Mouse (Mus musculus): ENCODE data around the gene Mipol1. TPM values are rescaled to one million over a fixed set of nuclear protein-coding genes. Genes with fewer than 3 reads are reported as not detected.
A peak's percentile ranks its signal among the peaks of the same experiment; 100 is the strongest.

The Mipol1 gene
- polyA plus RNA-seq, 1 experiment: 14.0 TPM

DNA sequence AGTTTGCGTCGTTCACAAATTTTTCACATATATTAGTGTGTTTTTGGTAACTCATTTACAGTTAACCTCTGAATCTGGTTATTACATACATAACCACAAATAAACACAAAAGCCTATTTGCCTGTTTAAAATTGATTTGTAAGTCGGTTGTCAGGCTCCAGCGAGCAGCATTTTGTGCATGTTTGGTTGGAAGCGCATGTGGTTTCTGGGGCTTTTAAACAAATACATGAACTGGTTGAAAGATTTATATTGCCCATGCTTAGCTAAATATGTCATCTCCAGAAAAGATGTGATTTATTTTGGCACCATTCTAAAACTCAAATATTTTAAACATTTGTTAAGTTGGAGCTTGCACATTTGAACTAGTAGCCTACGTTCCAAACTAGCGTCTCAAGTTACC, 270.0 kb downstream of the Mipol1 start:
- H3K27ac ChIP-seq (ENCODE audit: insufficient read depth, low read length): no peak overlapping the region
- H3K4me1 ChIP-seq (ENCODE audit: control insufficient read depth, insufficient read depth, low read length): no peaks in the 10 kb centered on the region
- TF ChIP-seq POLR2A (IDR thresholded peaks at IDR 0.05; ENCODE audit: low read depth, low read length) (no peak), CTCF (IDR thresholded peaks at IDR 0.05; ENCODE audit: borderline replicate concordance, insufficient read depth, low read length) (no peak)
- no peak overlapping the region for H3K4me3 ChIP-seq (ENCODE audit: insufficient read depth, low read length)

DNA sequence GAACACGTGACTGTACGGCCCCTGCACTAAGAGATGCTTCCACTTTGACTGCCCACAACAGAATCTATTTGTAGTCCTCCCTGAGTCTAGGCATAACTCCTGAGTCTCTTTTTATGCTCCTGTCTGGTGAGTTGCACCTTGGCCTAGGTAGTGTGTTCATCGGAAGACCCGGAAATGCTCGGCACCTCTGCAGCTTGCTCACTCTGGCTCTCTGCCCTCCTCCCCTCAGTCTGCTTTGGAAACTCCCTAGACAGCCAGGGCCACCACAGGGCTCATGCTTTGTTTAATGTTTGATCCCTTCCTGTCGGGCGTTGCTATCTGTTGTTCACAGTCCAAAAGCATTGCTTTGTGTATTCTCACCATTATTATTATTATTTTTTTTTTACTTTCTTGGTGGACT, 275.1 kb downstream of the Mipol1 start:
- no peak for TF ChIP-seq CTCF (IDR thresholded peaks at IDR 0.05; ENCODE audit: borderline replicate concordance, insufficient read depth, low read length)
- TF ChIP-seq POLR2A (IDR thresholded peaks at IDR 0.05; ENCODE audit: low read depth, low read length): no peak
- Histone ChIP-seq H3K27ac (ENCODE audit: insufficient read depth, low read length) (no peak overlapping the region), H3K4me3 (ENCODE audit: insufficient read depth, low read length) (no peak overlapping the region), H3K4me1 (ENCODE audit: control insufficient read depth, insufficient read depth, low read length) (peaks cover 2% of the 10 kb centered on the region)

DNA sequence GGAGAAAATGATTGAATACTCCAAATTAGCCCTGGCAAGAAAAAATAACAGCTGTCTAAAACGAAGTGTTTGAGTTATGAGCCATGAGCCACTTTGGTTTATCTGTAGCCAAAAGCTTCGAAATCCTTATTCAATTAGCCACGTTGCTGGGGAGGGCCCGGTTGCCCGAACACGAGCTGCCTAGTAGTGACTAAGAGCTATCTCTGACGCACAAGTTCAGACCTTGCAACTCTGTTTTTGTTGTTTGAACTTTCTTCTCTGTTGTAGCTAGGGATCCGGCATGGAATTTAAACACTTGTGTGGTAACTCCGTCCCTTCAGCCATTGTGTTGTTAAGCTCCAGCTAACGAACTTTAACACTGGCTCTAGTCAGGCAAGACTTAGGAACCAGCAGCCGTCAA, 278.7 kb downstream of the Mipol1 start:
- Histone ChIP-seq H3K4me1 (ENCODE audit: control insufficient read depth, insufficient read depth, low read length) (peaks cover 2% of the 10 kb centered on the region), H3K4me3 (ENCODE audit: insufficient read depth, low read length) (no peak overlapping the region), H3K27ac (ENCODE audit: insufficient read depth, low read length) (no peak overlapping the region)
- no peak for TF ChIP-seq POLR2A (IDR thresholded peaks at IDR 0.05; ENCODE audit: low read depth, low read length)
- no peak for TF ChIP-seq CTCF (IDR thresholded peaks at IDR 0.05; ENCODE audit: borderline replicate concordance, insufficient read depth, low read length)

DNA sequence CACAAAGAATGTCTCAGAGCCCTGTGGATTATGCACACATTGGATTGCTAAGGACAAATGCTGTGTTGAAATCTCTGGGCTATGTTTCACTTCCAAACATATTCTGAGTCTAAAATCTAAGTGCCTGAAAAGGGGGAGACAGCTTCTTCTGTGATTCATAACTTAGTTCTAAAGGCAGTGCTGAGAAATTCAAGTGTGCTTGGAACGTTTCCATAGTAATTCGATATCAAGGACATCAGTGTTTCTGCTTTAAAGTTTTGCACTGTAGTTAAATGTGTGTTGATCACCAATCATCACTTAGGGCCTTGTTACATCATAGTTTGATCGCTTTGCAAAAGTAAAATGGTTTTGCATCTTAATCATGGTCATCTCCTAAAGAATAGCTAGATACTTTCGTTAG, 279.5 kb downstream of the Mipol1 start:
- TF ChIP-seq CTCF (IDR thresholded peaks at IDR 0.05; ENCODE audit: borderline replicate concordance, insufficient read depth, low read length): no peak
- TF ChIP-seq POLR2A (IDR thresholded peaks at IDR 0.05; ENCODE audit: low read depth, low read length): no peak
- peaks cover 2% of the 10 kb centered on the region for H3K4me1 ChIP-seq (ENCODE audit: control insufficient read depth, insufficient read depth, low read length)
- H3K4me3 ChIP-seq (ENCODE audit: insufficient read depth, low read length): no peak overlapping the region
- H3K27ac ChIP-seq (ENCODE audit: insufficient read depth, low read length): peak overlapping the region; percentile 27; the same call in 1 of the 2 replicates

DNA sequence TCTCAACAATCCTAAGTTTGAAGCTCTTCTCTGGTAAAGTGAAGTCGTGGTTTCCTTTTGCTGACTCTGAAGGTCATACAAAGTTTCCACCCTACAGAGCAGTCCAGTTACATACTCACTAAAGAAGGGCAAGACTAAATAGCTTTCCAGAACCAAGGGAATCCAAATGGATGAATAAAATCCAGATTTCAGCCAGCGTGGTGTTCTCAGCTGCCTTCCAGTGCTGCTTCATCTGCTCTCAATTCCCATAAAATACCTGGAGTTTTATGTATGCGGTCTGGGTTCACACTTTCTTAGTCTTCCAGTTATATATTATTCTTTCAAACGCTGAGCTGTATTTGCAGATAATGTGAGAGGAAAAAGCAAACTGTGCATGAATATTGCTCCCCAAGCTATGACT, 280.9 kb downstream of the Mipol1 start:
- peaks cover 2% of the 10 kb centered on the region for H3K4me1 ChIP-seq (ENCODE audit: control insufficient read depth, insufficient read depth, low read length)
- no peak overlapping the region for H3K27ac ChIP-seq (ENCODE audit: insufficient read depth, low read length)
- no peak for TF ChIP-seq POLR2A (IDR thresholded peaks at IDR 0.05; ENCODE audit: low read depth, low read length)
- no peak for TF ChIP-seq CTCF (IDR thresholded peaks at IDR 0.05; ENCODE audit: borderline replicate concordance, insufficient read depth, low read length)
- no peak overlapping the region for H3K4me3 ChIP-seq (ENCODE audit: insufficient read depth, low read length)

DNA sequence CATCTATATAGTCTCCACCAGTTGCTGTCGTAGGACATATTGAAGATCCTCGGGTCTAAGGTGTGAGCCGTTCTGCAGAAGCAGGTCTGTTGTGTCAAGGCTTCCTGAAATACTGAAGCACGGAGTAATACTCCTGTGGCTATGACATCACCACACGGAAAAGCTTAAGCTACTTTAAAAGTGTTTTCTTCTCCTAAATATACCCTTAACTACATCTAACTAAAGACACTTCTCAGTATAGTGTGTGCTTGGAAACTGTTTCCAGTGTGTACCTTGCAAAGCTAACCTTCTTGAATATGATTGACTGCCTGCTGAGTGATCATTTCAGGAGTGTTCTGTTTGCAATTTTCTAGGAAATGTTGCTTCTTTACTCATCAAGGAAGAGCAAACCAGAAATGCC, 281.3 kb downstream of the Mipol1 start:
- peaks cover 2% of the 10 kb centered on the region for H3K4me1 ChIP-seq (ENCODE audit: control insufficient read depth, insufficient read depth, low read length)
- no peak overlapping the region for H3K27ac ChIP-seq (ENCODE audit: insufficient read depth, low read length)
- no peak overlapping the region for H3K4me3 ChIP-seq (ENCODE audit: insufficient read depth, low read length)
- TF ChIP-seq POLR2A (IDR thresholded peaks at IDR 0.05; ENCODE audit: low read depth, low read length): no peak
- no peak for TF ChIP-seq CTCF (IDR thresholded peaks at IDR 0.05; ENCODE audit: borderline replicate concordance, insufficient read depth, low read length)

DNA sequence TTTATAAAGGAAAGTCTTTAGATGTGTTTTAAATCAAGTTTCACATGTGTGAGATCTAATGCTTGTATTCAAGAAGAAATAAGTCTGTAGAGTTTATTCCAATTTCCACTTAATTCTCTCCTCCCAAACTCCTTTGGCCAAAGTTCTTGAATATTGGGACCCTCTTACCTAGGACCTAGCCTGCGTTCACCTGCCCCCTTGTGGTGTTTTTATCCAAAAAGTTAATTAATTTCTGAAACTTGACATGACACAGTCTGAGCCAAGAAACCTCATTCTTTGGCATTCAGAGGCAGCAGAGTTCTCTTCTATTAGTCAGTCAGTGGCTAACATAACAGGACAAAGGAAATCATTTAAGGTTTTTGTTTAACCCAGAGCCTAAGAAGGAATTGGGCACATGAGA, 284.3 kb downstream of the Mipol1 start:
- no peak for TF ChIP-seq CTCF (IDR thresholded peaks at IDR 0.05; ENCODE audit: borderline replicate concordance, insufficient read depth, low read length)
- no peak for TF ChIP-seq POLR2A (IDR thresholded peaks at IDR 0.05; ENCODE audit: low read depth, low read length)
- H3K27ac ChIP-seq (ENCODE audit: insufficient read depth, low read length): no peak overlapping the region

DNA sequence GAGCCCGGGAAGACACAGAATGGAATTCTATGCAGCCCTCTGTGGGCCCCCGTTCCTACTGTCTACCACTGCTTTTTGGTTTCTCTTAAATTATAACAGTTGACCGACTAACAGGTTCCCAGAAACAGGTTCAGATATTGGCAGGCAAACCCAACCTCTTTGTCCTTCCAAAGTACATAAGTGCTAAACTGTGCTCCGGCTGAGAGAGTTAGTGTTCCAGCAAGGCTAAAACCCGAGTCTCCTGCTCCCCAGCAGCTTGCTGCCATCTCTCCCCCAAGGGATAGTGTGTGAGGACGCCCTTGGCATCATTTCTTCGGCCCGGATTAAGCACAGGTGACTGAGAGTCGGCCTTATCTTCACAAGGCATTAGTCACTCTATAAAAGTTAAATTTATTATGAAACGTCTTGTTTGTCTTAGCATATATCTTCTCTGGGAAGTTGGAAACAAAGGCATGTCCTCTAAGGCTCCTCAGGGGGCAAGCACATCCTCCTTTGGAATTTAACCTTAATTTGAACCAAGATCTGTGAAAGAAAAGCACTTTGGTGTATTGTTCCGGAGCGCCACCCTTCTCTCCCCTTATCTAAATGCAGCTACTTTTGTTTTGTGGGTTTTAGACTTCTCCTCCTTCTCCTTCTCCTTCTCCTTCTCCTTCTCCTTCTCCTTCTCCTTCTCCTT, 285.6 kb downstream of the Mipol1 start:
- no peak overlapping the region for H3K27ac ChIP-seq (ENCODE audit: insufficient read depth, low read length)
- H3K4me3 ChIP-seq (ENCODE audit: insufficient read depth, low read length): no peak overlapping the region
- no peak for TF ChIP-seq POLR2A (IDR thresholded peaks at IDR 0.05; ENCODE audit: low read depth, low read length)
- TF ChIP-seq CTCF (IDR thresholded peaks at IDR 0.05; ENCODE audit: borderline replicate concordance, insufficient read depth, low read length): no peak
- no peaks in the 10 kb centered on the region for H3K4me1 ChIP-seq (ENCODE audit: control insufficient read depth, insufficient read depth, low read length)

More for the DNA sequence above, 284.3 kb downstream of the Mipol1 start:
- Histone ChIP-seq H3K4me1 (ENCODE audit: control insufficient read depth, insufficient read depth, low read length) (peaks cover under 1% of the 10 kb centered on the region), H3K4me3 (ENCODE audit: insufficient read depth, low read length) (no peak overlapping the region)

DNA sequence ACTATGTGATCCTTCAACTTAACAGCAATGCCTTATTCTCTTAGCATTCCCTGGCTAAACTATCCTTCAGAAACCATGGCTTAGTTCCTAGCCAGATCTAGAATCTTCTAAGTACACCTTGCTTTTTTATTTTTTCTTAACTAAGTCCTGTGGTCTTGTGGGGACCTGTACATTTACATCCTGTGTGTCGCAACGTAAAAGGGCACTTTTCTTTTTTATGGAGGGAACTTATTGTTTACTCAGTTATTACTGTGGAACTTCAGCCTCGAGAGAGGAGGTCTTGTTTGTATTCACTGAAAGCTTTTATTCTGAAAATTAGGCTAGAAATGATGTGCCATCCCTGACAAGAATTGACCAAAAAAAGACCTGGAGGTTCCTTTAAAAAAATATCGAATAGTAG, 298.1 kb downstream of the Mipol1 start:
- no peaks in the 10 kb centered on the region for H3K4me1 ChIP-seq (ENCODE audit: control insufficient read depth, insufficient read depth, low read length)
- no peak overlapping the region for H3K4me3 ChIP-seq (ENCODE audit: insufficient read depth, low read length)
- H3K27ac ChIP-seq (ENCODE audit: insufficient read depth, low read length): no peak overlapping the region
- TF ChIP-seq POLR2A (IDR thresholded peaks at IDR 0.05; ENCODE audit: low read depth, low read length) (no peak), CTCF (IDR thresholded peaks at IDR 0.05; ENCODE audit: borderline replicate concordance, insufficient read depth, low read length) (no peak)

DNA sequence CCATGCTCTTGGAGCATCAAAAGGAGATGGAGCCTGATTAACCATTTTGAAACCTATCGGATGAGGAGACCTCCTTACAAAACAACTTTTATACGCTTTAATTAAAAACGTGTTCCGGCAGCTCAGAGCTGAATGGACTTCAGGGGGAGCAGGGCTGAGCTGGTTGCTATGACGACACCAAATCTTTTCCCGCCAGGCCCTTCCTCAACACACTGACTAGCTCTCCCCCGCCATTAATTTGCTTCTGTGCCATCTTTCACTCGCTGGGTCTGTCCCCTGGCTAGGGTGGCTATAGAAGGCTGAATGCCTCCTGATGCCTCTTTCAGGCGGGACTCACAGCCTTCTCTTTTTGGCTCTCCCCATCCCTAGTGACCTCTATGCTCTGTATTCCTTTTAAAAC, 300.2 kb downstream of the Mipol1 start:
- no peaks in the 10 kb centered on the region for H3K4me1 ChIP-seq (ENCODE audit: control insufficient read depth, insufficient read depth, low read length)

More for the DNA sequence above, 300.2 kb downstream of the Mipol1 start:
- H3K27ac ChIP-seq (ENCODE audit: insufficient read depth, low read length): no peak overlapping the region
- TF ChIP-seq CTCF (IDR thresholded peaks at IDR 0.05; ENCODE audit: borderline replicate concordance, insufficient read depth, low read length): no peak
- TF ChIP-seq POLR2A (IDR thresholded peaks at IDR 0.05; ENCODE audit: low read depth, low read length): no peak
- H3K4me3 ChIP-seq (ENCODE audit: insufficient read depth, low read length): no peak overlapping the region
